Mouse (Mus musculus): ENCODE results near the gene Moxd1.
"Not testable (repeated sequence)": the region's sequence is repeated elsewhere in the genome, so short reads cannot be mapped to it uniquely, and the experiment has no call there.

Gene Moxd1

GRCm38 (mm10) chr10:24271077-24271637 lies 47.8 kb downstream of the Moxd1 start:
- no peak for DNase-seq (ENCODE audit: low spot score in 2 of 2)

- DNase-seq (ENCODE audit: low spot score in 2 of 2): no peak
Observed at GRCm38 (mm10) chr10:24276211-24276610, 52.9 kb downstream of the Moxd1 start.

GRCm38 (mm10) chr10:24282650-24283049 lies 59.3 kb downstream of the Moxd1 start:
- no peak for DNase-seq (ENCODE audit: low spot score in 2 of 2)

- DNase-seq (ENCODE audit: low spot score in 2 of 2): no peak
Observed at GRCm38 (mm10) chr10:24291611-24292010, 68.3 kb downstream of the Moxd1 start.

GRCm38 (mm10) chr10:24292671-24293070 lies 69.4 kb downstream of the Moxd1 start:
- DNase-seq (ENCODE audit: low spot score in 2 of 2): no peak

- no peak for DNase-seq (ENCODE audit: low spot score in 2 of 2)
Observed at GRCm38 (mm10) chr10:24296608-24297007, 73.3 kb downstream of the Moxd1 start.

GRCm38 (mm10) chr10:24297792-24298191 lies 74.5 kb downstream of the Moxd1 start:
- no peak for DNase-seq (ENCODE audit: low spot score in 2 of 2)

GRCm38 (mm10) chr10:24298260-24299244 lies 75.2 kb downstream of the Moxd1 start:
- DNase-seq (ENCODE audit: low spot score in 2 of 2): peak; percentile 6 to 13

GRCm38 (mm10) chr10:24312191-24312611 lies 88.9 kb downstream of the Moxd1 start:
- DNase-seq (ENCODE audit: low spot score in 2 of 2): peak; percentile 12 to 41

GRCm38 (mm10) chr10:24317126-24317836 lies 94.0 kb downstream of the Moxd1 start:
- DNase-seq (ENCODE audit: low spot score in 2 of 2): no peak

- no peak for DNase-seq (ENCODE audit: low spot score in 2 of 2)
Observed at GRCm38 (mm10) chr10:24320326-24320725, 97.0 kb downstream of the Moxd1 start.

- no peak for DNase-seq (ENCODE audit: low spot score in 2 of 2)
Observed at GRCm38 (mm10) chr10:24323066-24323465, 99.7 kb downstream of the Moxd1 start.

GRCm38 (mm10) chr10:24327265-24327664 lies 103.9 kb downstream of the Moxd1 start:
- DNase-seq (ENCODE audit: low spot score in 2 of 2): not testable (repeated sequence)

- DNase-seq (ENCODE audit: low spot score in 2 of 2): no peak
Observed at GRCm38 (mm10) chr10:24332799-24333198, 109.5 kb downstream of the Moxd1 start.

GRCm38 (mm10) chr10:24339593-24340143 lies 116.4 kb downstream of the Moxd1 start:
- DNase-seq (ENCODE audit: low spot score in 2 of 2): no peak

GRCm38 (mm10) chr10:24340551-24341213 lies 117.4 kb downstream of the Moxd1 start:
- no peak for DNase-seq (ENCODE audit: low spot score in 2 of 2)

GRCm38 (mm10) chr10:24341214-24341589 lies 117.9 kb downstream of the Moxd1 start:
- DNase-seq (ENCODE audit: low spot score in 2 of 2): no peak

GRCm38 (mm10) chr10:24343068-24343467 lies 119.8 kb downstream of the Moxd1 start:
- no peak for DNase-seq (ENCODE audit: low spot score in 2 of 2)
